Mouse (Mus musculus) natural killer cell, adult 2 months (primary cell): ENCODE data around the gene Kdm1b.

Experiments used
- DNase-seq, 2 experiments: peaks; one replicate each; pipeline ENCODE4 v3.0.0; 2022; ENCODE audit warnings: low spot score in 2 of 2

The Kdm1b gene

GRCm38 (mm10) chr13:47043030-47043680, at the start of gene Kdm1b:
Gene Kdm1b, plus strand, starts transcription at chr13:47043499.
- peak; percentile 99 for DNase-seq

GRCm38 (mm10) chr13:46997355-46997754, 45.9 kb upstream of the Kdm1b start:
- no peak for DNase-seq

- DNase-seq = no peak
These were observed 43.8 kb upstream of the Kdm1b start for GRCm38 (mm10) chr13:46999498-46999897.

- no peak for DNase-seq
These were observed 41.7 kb upstream of the Kdm1b start for GRCm38 (mm10) chr13:47001590-47001989.

- no peak for DNase-seq
These were observed 29.6 kb upstream of the Kdm1b start for GRCm38 (mm10) chr13:47013740-47014139.

- peak; percentile 32 to 59 for DNase-seq
These were observed 28.7 kb upstream of the Kdm1b start, which contains the start of gene Nhlrc1 for GRCm38 (mm10) chr13:47014334-47015194. Gene Nhlrc1, minus strand, starts transcription at chr13:47014850.

GRCm38 (mm10) chr13:47015195-47015501, 28.2 kb upstream of the Kdm1b start:
- DNase-seq = no peak

GRCm38 (mm10) chr13:47017259-47017658, 26.0 kb upstream of the Kdm1b start:
- no peak for DNase-seq

GRCm38 (mm10) chr13:47019774-47020173, 23.5 kb upstream of the Kdm1b start:
- DNase-seq = no peak

- no peak for DNase-seq
These were observed 22.5 kb upstream of the Kdm1b start for GRCm38 (mm10) chr13:47020798-47021197.

GRCm38 (mm10) chr13:47030376-47031107, 12.8 kb upstream of the Kdm1b start:
- no peak for DNase-seq

GRCm38 (mm10) chr13:47033602-47034001, 9.7 kb upstream of the Kdm1b start:
- DNase-seq = no peak

GRCm38 (mm10) chr13:47037946-47038345, 5.4 kb upstream of the Kdm1b start:
- DNase-seq = no peak

GRCm38 (mm10) chr13:47040061-47040460, 3.2 kb upstream of the Kdm1b start:
- DNase-seq = no peak

GRCm38 (mm10) chr13:47042024-47042633, 1.2 kb upstream of the Kdm1b start:
- DNase-seq = no peak

- peak; percentile 9 to 14 for DNase-seq
These were observed 726 bp downstream of the Kdm1b start for GRCm38 (mm10) chr13:47043833-47044616.

GRCm38 (mm10) chr13:47044617-47044947, 1.3 kb downstream of the Kdm1b start, which contains the start of gene Tpmt:
Gene Tpmt, minus strand, starts transcription at chr13:47044737.
- peak in 1 of 2 experiments; percentile 5 for DNase-seq

- DNase-seq = no peak
These were observed 4.7 kb downstream of the Kdm1b start for GRCm38 (mm10) chr13:47047996-47048395.

GRCm38 (mm10) chr13:47050009-47050408, 6.7 kb downstream of the Kdm1b start:
- no peak for DNase-seq

- no peak for DNase-seq
These were observed 10.7 kb downstream of the Kdm1b start for GRCm38 (mm10) chr13:47053971-47054370.

- DNase-seq = no peak
These were observed 12.8 kb downstream of the Kdm1b start for GRCm38 (mm10) chr13:47056126-47056525.
